Mouse (Mus musculus) adrenal gland, postnatal 0 days (tissue): ENCODE data around the gene Spink4. TPM values are rescaled to one million over a fixed set of nuclear protein-coding genes. Genes with fewer than 3 reads are reported as not detected.

Source experiments
- polyA plus RNA-seq: library from polyadenylated mRNA; unstranded; fragments of >200 nt; fragmentation: Nextera tagmentation; extraction: Ambion mirVana; gene quantifications from 2 replicates; pipeline ENCODE4 v1.2.1, GENCODE M21; 2015

The Spink4 gene
- 7.0 and 10.7 TPM in 2 replicates for polyA plus RNA-seq

GRCm38 (mm10) chr4:40919785-40920184, at the start of gene Spink4:
TSS of gene Spink4 (plus strand) at chr4:40920052.

GRCm38 (mm10) chr4:40948160-40948708, 28.4 kb downstream of the Spink4 start, which contains the start of the genes Bag1 and Chmp5:
TSS of gene Bag1 (minus strand) at chr4:40948294.
TSS of gene Chmp5 (plus strand) at chr4:40948407.

GRCm38 (mm10) chr4:40970842-40971701, 51.2 kb downstream of the Spink4 start, which contains the start of gene Nfx1:
TSS of gene Nfx1 (plus strand) at chr4:40970906.

Other genes with a start within 250 kb of the Spink4 start
- 31.3 and 33.3 TPM in 2 replicates for gene Aptx, start 216.9 kb upstream of the Spink4 start, polyA plus RNA-seq
- 338 and 374 TPM in 2 replicates for gene Dnaja1, start 197.9 kb upstream of the Spink4 start, polyA plus RNA-seq
- gene Smu1, start 162.1 kb upstream of the Spink4 start, polyA plus RNA-seq: 101 and 134 TPM in 2 replicates
- 38.1 and 56.3 TPM in 2 replicates for gene B4galt1, start 66.0 kb upstream of the Spink4 start, polyA plus RNA-seq
- gene Bag1, start 28.2 kb downstream of the Spink4 start, polyA plus RNA-seq: 254 and 306 TPM in 2 replicates
- 220 and 221 TPM in 2 replicates for gene Chmp5, start 28.4 kb downstream of the Spink4 start, polyA plus RNA-seq
- gene Nfx1, start 50.9 kb downstream of the Spink4 start, polyA plus RNA-seq: 36.2 and 69.4 TPM in 2 replicates
- gene Aqp7, start 128.1 kb downstream of the Spink4 start, polyA plus RNA-seq: 0.99 and 1.6 TPM in 2 replicates
- 1.7 and 3.5 TPM in 2 replicates for gene Aqp3, start 178.1 kb downstream of the Spink4 start, polyA plus RNA-seq
- 12.1 and 18.4 TPM in 2 replicates for gene Nol6, start 204.4 kb downstream of the Spink4 start, polyA plus RNA-seq
- 61.1 and 78.5 TPM in 2 replicates for gene Ube2r2, start 215.7 kb downstream of the Spink4 start, polyA plus RNA-seq